Mouse (Mus musculus) CH12.LX (cell line): ENCODE data around the gene Zmynd10. TPM values are rescaled to one million over a fixed set of nuclear protein-coding genes. Genes with fewer than 3 reads are reported as not detected.
A peak's percentile ranks its signal among the peaks of the same experiment; 100 is the strongest.

Experiments
- DNase-seq: peaks from one replicate; pipeline ENCODE4 v3.0.0-alpha.2; 2013; ENCODE audit errors: extremely low read depth
- H3K27ac ChIP-seq: 2 replicates; pipeline ENCODE4 v1.5.1; 2012; ENCODE audit warnings: low read depth, mild to moderate bottlenecking, control low read depth, moderate library complexity; ENCODE audit not compliant: insufficient read depth
- H3K27me3 ChIP-seq: replicated peaks from 2 replicates; pipeline ENCODE3; 2012; ENCODE audit warnings: inconsistent platforms
- H3K36me3 ChIP-seq, 2 experiments: replicated peaks in 1 of 2; 2 replicates each; pipeline versions ENCODE3 to v1.6.1; 2012; ENCODE audit warnings: inconsistent platforms in 1 of 2, low read length in 1 of 2, mild to moderate bottlenecking in 1 of 2, mixed read lengths in 1 of 2, moderate library complexity in 1 of 2; ENCODE audit not compliant: control insufficient read depth in 1 of 2, insufficient read depth in 1 of 2
- H3K4me1 ChIP-seq, 2 experiments: 2 replicates each; pipeline ENCODE4 v1.6.1; 2012; ENCODE audit warnings: inconsistent platforms in 1 of 2, moderate library complexity in 1 of 2; ENCODE audit not compliant: insufficient read depth in 2 of 2, control insufficient read depth in 1 of 2
- H3K4me2 ChIP-seq: 2 replicates; pipeline ENCODE4 v1.6.1; 2012; ENCODE audit warnings: low read depth, mild to moderate bottlenecking, control low read depth; ENCODE audit not compliant: poor library complexity, insufficient read depth, severe bottlenecking
- H3K4me3 ChIP-seq, 3 experiments: fragments of 150-350 bp in 1 of 3; sonication (generic) in 1 of 3; replicated peaks in 1 of 3; 2 replicates each; pipeline versions ENCODE3 to v1.5.1; 2011 to 2012; ENCODE audit warnings: low read depth in 2 of 3, low read length in 2 of 3, mild to moderate bottlenecking in 2 of 3, moderate library complexity in 2 of 3, control low read depth in 1 of 3, improper control_type of control experiment in 1 of 3, inconsistent platforms in 1 of 3, mixed read lengths in 1 of 3; ENCODE audit not compliant: poor library complexity in 1 of 3
- H3K79me2 ChIP-seq: replicated peaks from 2 replicates; pipeline ENCODE4 v1.6.1; 2012; ENCODE audit warnings: mild to moderate bottlenecking, moderate library complexity; ENCODE audit not compliant: control insufficient read depth, poor library complexity, insufficient read depth, severe bottlenecking; ENCODE audit errors: extremely low read depth
- H3K9ac ChIP-seq: 2 replicates; pipeline ENCODE4 v1.6.1; 2012; ENCODE audit warnings: low read depth, mild to moderate bottlenecking, control low read depth, moderate library complexity; ENCODE audit not compliant: insufficient read depth
- H3K9me3 ChIP-seq: replicated peaks from 2 replicates; pipeline ENCODE3; 2012; ENCODE audit warnings: low read length, inconsistent platforms, mixed read lengths
- BHLHE40 ChIP-seq: IDR thresholded peaks from 2 replicates; pipeline ENCODE4 v1.6.1; 2011; ENCODE audit warnings: mild to moderate bottlenecking, low read depth, low read length, improper control_type of control experiment
- CHD1 ChIP-seq: IDR thresholded peaks from 2 replicates; pipeline ENCODE4 v1.6.1; 2012; ENCODE audit warnings: low read depth, low read length, improper control_type of control experiment, inconsistent platforms
- CHD2 ChIP-seq: IDR thresholded peaks from 2 replicates; pipeline ENCODE4 v1.6.1; 2011; ENCODE audit warnings: low read length, improper control_type of control experiment
- CTCF ChIP-seq, 2 experiments: IDR thresholded peaks in 1 of 2; conservative IDR thresholded peaks in 1 of 2; 2 replicates each; pipeline ENCODE4 v1.5.1; 2011 to 2012; ENCODE audit warnings: low read depth in 2 of 2, low read length in 2 of 2, improper control_type of control experiment in 1 of 2, inconsistent platforms in 1 of 2, mild to moderate bottlenecking in 1 of 2, moderate library complexity in 1 of 2
- E2F4 ChIP-seq: IDR thresholded peaks from 2 replicates; pipeline ENCODE4 v1.6.1; 2011; ENCODE audit warnings: low read depth, low read length, improper control_type of control experiment; ENCODE audit not compliant: insufficient replicate concordance
- ELF1 ChIP-seq: IDR thresholded peaks from 2 replicates; pipeline ENCODE4 v1.6.1; 2014; ENCODE audit warnings: low read depth, mild to moderate bottlenecking, inconsistent platforms, low read length, improper control_type of control experiment
- EP300 ChIP-seq: IDR thresholded peaks from 2 replicates; pipeline ENCODE4 v1.6.1; 2011; ENCODE audit warnings: low read length, improper control_type of control experiment
- ETS1 ChIP-seq: conservative IDR thresholded peaks from 2 replicates; pipeline ENCODE4 v1.6.1; 2012; ENCODE audit warnings: low read depth, mild to moderate bottlenecking, inconsistent platforms, low read length, improper control_type of control experiment, moderate library complexity
- GABPA ChIP-seq: IDR thresholded peaks from 2 replicates; pipeline ENCODE4 v1.6.1; 2012; ENCODE audit warnings: low read depth, low read length, improper control_type of control experiment, inconsistent platforms; ENCODE audit not compliant: insufficient replicate concordance
- HCFC1 ChIP-seq: IDR thresholded peaks from 2 replicates; pipeline ENCODE4 v1.6.1; 2012; ENCODE audit warnings: low read depth, mild to moderate bottlenecking, inconsistent platforms, low read length, improper control_type of control experiment
- IRF4 ChIP-seq: IDR thresholded peaks from 2 replicates; pipeline ENCODE4 v1.6.1; 2014; ENCODE audit warnings: low read depth, mild to moderate bottlenecking, inconsistent platforms, low read length, improper control_type of control experiment
- JUN ChIP-seq: IDR thresholded peaks from 2 replicates; pipeline ENCODE4 v1.6.1; 2011; ENCODE audit warnings: low read depth, mild to moderate bottlenecking, low read length, improper control_type of control experiment, moderate library complexity; ENCODE audit not compliant: insufficient read depth
- JUND ChIP-seq: conservative IDR thresholded peaks from 2 replicates; pipeline ENCODE4 v1.6.1; 2011; ENCODE audit warnings: low read depth, low read length, improper control_type of control experiment
- KAT2A ChIP-seq: IDR thresholded peaks from 2 replicates; pipeline ENCODE4 v1.6.1; 2012; ENCODE audit warnings: low read length, improper control_type of control experiment, inconsistent platforms; ENCODE audit not compliant: insufficient replicate concordance
- MAFK ChIP-seq: IDR thresholded peaks from 2 replicates; pipeline ENCODE4 v1.6.1; 2011; ENCODE audit warnings: low read length, improper control_type of control experiment; ENCODE audit not compliant: insufficient replicate concordance
- MAX ChIP-seq: IDR thresholded peaks from 2 replicates; pipeline ENCODE4 v1.6.1; 2011; ENCODE audit warnings: low read length, improper control_type of control experiment
- MAZ ChIP-seq: IDR thresholded peaks from 2 replicates; pipeline ENCODE4 v1.6.1; 2012; ENCODE audit warnings: low read depth, mild to moderate bottlenecking, inconsistent platforms, low read length, improper control_type of control experiment, moderate library complexity
- MEF2A ChIP-seq: IDR thresholded peaks from 2 replicates; pipeline ENCODE4 v1.6.1; 2014; ENCODE audit warnings: low read depth, mild to moderate bottlenecking, inconsistent platforms, low read length, improper control_type of control experiment, borderline replicate concordance
- MXI1 ChIP-seq: IDR thresholded peaks from 2 replicates; pipeline ENCODE4 v1.6.1; 2011; ENCODE audit warnings: mild to moderate bottlenecking, low read depth, low read length, improper control_type of control experiment
- MYC ChIP-seq: IDR thresholded peaks from 2 replicates; pipeline ENCODE4 v1.6.1; 2011; ENCODE audit warnings: low read depth, mild to moderate bottlenecking, improper control_type of control experiment, low read length
- NELFE ChIP-seq: IDR thresholded peaks from 2 replicates; pipeline ENCODE4 v1.6.1; 2011; ENCODE audit warnings: low read depth, low read length, improper control_type of control experiment
- NRF1 ChIP-seq: IDR thresholded peaks from 2 replicates; pipeline ENCODE4 v1.6.1; 2014; ENCODE audit warnings: low read depth, mild to moderate bottlenecking, inconsistent platforms, low read length, improper control_type of control experiment, moderate library complexity
- PAX5 ChIP-seq: IDR thresholded peaks from 2 replicates; pipeline ENCODE4 v1.6.1; 2012; ENCODE audit warnings: low read length, inconsistent platforms, mixed read lengths
- POLR2A ChIP-seq: IDR thresholded peaks from 2 replicates; pipeline ENCODE4 v1.6.1; 2011; ENCODE audit warnings: low read depth, mild to moderate bottlenecking, improper control_type of control experiment, low read length
- POLR2AphosphoS2 ChIP-seq: IDR thresholded peaks from 2 replicates; pipeline ENCODE4 v1.6.1; 2011; ENCODE audit warnings: low read depth, low read length, improper control_type of control experiment
- RAD21 ChIP-seq: IDR thresholded peaks from 2 replicates; pipeline ENCODE4 v1.6.1; 2011; ENCODE audit warnings: low read depth, mild to moderate bottlenecking, low read length, improper control_type of control experiment, moderate library complexity
- RCOR1 ChIP-seq: conservative IDR thresholded peaks from 2 replicates; pipeline ENCODE4 v1.6.1; 2012; ENCODE audit warnings: low read depth, mild to moderate bottlenecking, inconsistent platforms, low read length, improper control_type of control experiment
- SIN3A ChIP-seq: IDR thresholded peaks from 2 replicates; pipeline ENCODE4 v1.6.1; 2012; ENCODE audit warnings: low read length, improper control_type of control experiment, inconsistent platforms
- SMC3 ChIP-seq: IDR thresholded peaks from 2 replicates; pipeline ENCODE4 v1.6.1; 2011; ENCODE audit warnings: low read depth, low read length, improper control_type of control experiment
- TBP ChIP-seq: conservative IDR thresholded peaks from 2 replicates; pipeline ENCODE4 v1.6.1; 2011; ENCODE audit warnings: low read depth, low read length, improper control_type of control experiment
- TCF12 ChIP-seq: IDR thresholded peaks from 2 replicates; pipeline ENCODE4 v1.6.1; 2014; ENCODE audit warnings: low read depth, mild to moderate bottlenecking, inconsistent platforms, low read length, improper control_type of control experiment
- UBTF ChIP-seq: IDR thresholded peaks from 2 replicates; pipeline ENCODE4 v1.6.1; 2012; ENCODE audit warnings: low read depth, mild to moderate bottlenecking, inconsistent platforms, low read length, improper control_type of control experiment, moderate library complexity
- USF1 ChIP-seq: IDR thresholded peaks from 2 replicates; pipeline ENCODE4 v1.6.1; 2014; ENCODE audit warnings: low read depth, mild to moderate bottlenecking, inconsistent platforms, low read length, improper control_type of control experiment
- USF2 ChIP-seq: conservative IDR thresholded peaks from 2 replicates; pipeline ENCODE4 v1.6.1; 2011; ENCODE audit warnings: low read depth, low read length, improper control_type of control experiment
- ZC3H11A ChIP-seq: IDR thresholded peaks from 2 replicates; pipeline ENCODE4 v1.6.1; 2012; ENCODE audit warnings: low read depth, mild to moderate bottlenecking, inconsistent platforms, low read length, improper control_type of control experiment
- ZKSCAN1 ChIP-seq: IDR thresholded peaks from 2 replicates; pipeline ENCODE4 v1.6.1; 2012; ENCODE audit warnings: low read depth, inconsistent platforms, low read length, improper control_type of control experiment, borderline replicate concordance
- ZMIZ1 ChIP-seq: IDR thresholded peaks from 2 replicates; pipeline ENCODE4 v1.6.1; 2012; ENCODE audit warnings: low read depth, mild to moderate bottlenecking, inconsistent platforms, low read length, improper control_type of control experiment
- ZNF384 ChIP-seq: IDR thresholded peaks from 2 replicates; pipeline ENCODE4 v1.6.1; 2012; ENCODE audit warnings: low read depth, low read length, improper control_type of control experiment, inconsistent platforms
- dilution Hi-C: fragments of 300-500 bp; cut with MboI; formaldehyde crosslinking; loops from 2 replicates; pipeline ENCODE4 v1.14.3; 2020; ENCODE audit warnings: low sequenced_read_pairs; ENCODE audit not compliant: extremely low pct_unique_long_range_greater_than_20kb, extremely low pct_ligation_motif_present
- in situ Hi-C: fragments of 300-500 bp; cut with MboI; formaldehyde crosslinking; loops from 3 replicates; pipeline ENCODE4 v1.14.3; 2019; ENCODE audit warnings: low sequenced_read_pairs, low pct_ligation_motif_present, low pct_unique_long_range_greater_than_20kb, mixed read lengths
- polyA plus RNA-seq: library from polyadenylated mRNA; unstranded; fragments of >175 nt; gene quantifications from 2 replicates; pipeline ENCODE4 v1.2.1, GENCODE M21; 2012; ENCODE audit warnings: low read depth; ENCODE audit not compliant: insufficient read length
- total RNA-seq, 2 experiments: library from RNA; depleted of rRNA; stranded (reverse); fragments of 300-350 nt in 1 of 2; fragments of >200 nt in 1 of 2; gene quantifications; 2 replicates each; pipeline ENCODE4 v1.2.3; 2012 to 2014

Zmynd10 gene
- total and polyA plus RNA-seq, 3 experiments: 0.34 to 0.63 TPM; not detected in 1

DNA sequence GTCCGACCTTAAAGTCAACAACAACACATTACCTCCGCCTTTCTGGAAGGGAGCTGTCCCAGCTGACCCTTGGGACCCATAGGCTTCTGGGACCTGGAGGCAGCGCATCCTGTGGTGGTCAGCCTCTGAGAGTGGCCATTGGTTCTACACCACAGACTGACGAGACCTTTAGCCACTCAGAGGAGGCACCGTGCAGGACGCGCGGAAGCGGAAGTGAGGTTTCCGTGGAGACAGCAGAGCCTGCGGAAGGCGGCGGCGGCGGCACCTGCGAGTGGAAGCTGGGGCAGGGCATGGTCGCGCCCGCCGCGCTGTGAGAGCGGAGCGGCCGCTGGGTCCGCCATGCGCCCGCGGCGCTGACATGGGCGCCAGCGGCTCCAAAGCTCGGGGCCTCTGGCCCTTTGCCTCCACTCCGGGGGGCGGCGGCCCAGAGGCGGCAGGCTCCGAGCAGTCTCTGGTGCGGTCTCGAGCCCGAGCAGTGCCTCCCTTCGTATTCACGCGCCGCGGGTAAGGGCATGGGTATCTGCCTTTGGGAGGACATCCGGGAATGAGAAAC, 16.0 kb downstream of the Zmynd10 start, which contains the start of gene Tusc2:
Gene Tusc2, plus strand, starts transcription at position 227 of the 553 bp plus-strand sequence.
- peak; percentile 94 for DNase-seq
- in situ Hi-C loops: no loop called here
- peak within 1 kb of the TSS; percentile 64 for H3K9ac ChIP-seq
- H3K4me1 ChIP-seq: peaks cover 16 to 45% of the 10 kb centered on the region in 2 experiments
- H3K36me3 ChIP-seq: peaks cover 42 to 68% of the 10 kb centered on the region in 2 experiments
- H3K4me3 ChIP-seq: peak within 1 kb of the TSS; percentile 71 to 85 (median 79)
- no peak within 1 kb of the TSS for H3K27ac ChIP-seq
- TF ChIP-seq BHLHE40 (no peak), MXI1 (peak; percentile 97), GABPA (no peak), RAD21 (no peak), E2F4 (no peak), HCFC1 (peak; percentile 84), CHD2 (peak; percentile 90), ZKSCAN1 (no peak), POLR2AphosphoS2 (peak; percentile 96), JUND (no peak), ZNF384 (no peak), USF1 (no peak), PAX5 (no peak), CHD1 (no peak), ZMIZ1 (peak; percentile 83), ETS1 (0 out of 2 replicates have a peak, but pooled peaks have one; percentile 21), JUN (no peak), NELFE (peak; percentile 60; the same call in 1 of the 2 replicates), NRF1 (peak; percentile 53), CTCF (conservative IDR thresholded peaks at IDR 0.05 in 1 of 2, IDR thresholded peaks at IDR 0.05 in 1 of 2; ENCODE audit: low read depth in 2 of 2, low read length in 2 of 2) (no peak), ZC3H11A (no peak), USF2 (no peak), POLR2A (peak; percentile 76), TCF12 (0 out of 2 replicates have a peak, but pooled peaks have one; percentile 25), MAX (no peak), KAT2A (peak; percentile 56; the same call in 1 of the 2 replicates), TBP (no peak), SMC3 (no peak), IRF4 (peak; percentile 59; the same call in 1 of the 2 replicates), MYC (no peak), SIN3A (no peak; the same call in none of the 2 replicates), EP300 (no peak), MEF2A (peak; percentile 12; the same call in 1 of the 2 replicates), RCOR1 (no peak), UBTF (no peak), MAZ (no peak), MAFK (no peak), ELF1 (peak; percentile 94)
- TF ChIP-seq, all 38 proteins: peak for 14
- H3K4me2 ChIP-seq: peak within 1 kb of the TSS; percentile 87
- no peaks in the 10 kb centered on the region for H3K9me3 ChIP-seq
- H3K79me2 ChIP-seq: peaks cover 9% of the 10 kb centered on the region
- no peaks in the 10 kb centered on the region for H3K27me3 ChIP-seq
- dilution Hi-C loops: no loop called here
